In the genomic region with DNA sequence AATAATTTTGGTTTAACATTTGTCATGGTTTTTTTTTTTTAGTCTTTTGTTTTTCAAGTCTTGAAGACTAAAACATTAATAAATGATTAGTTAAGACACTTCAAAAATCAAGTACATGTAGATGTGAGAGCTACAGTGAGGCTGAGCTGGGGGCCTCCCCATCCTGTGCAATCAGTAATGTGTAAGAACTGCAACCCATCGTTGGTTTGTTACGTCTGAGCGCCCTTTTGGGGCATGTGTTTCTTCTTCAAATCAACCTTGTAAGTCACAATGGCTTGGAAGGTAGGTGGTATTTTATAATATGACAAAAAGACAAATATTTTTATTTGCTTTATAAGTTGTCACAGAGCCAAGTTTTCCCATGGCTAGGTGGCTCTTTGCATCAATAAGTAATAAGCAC, we compare ENCODE assay signal across 20 mouse cellular contexts.
"Had no signal": no experiment of that assay in that cellular context is flagged by ENCODE, and none has a peak within 500 bp of the region (broad histone marks: within the 10 kb centered on the region; RNA-seq: fewer than 3 reads in every experiment).

No protein-coding gene starts in this region.

- DNase-seq: gastrocnemius, adult 2 months; gastrocnemius, postnatal 10 days; gastrocnemius, postnatal 25 days; heart, adult 18-20 months; heart, postnatal 10 days; kidney, adult 11 months; kidney, adult 2 months; kidney, adult 9 months; kidney, postnatal 14 days; kidney, postnatal 36 days; layer of hippocampus, adult 9-11 months; layer of hippocampus, postnatal 36 days; left cerebral cortex, postnatal 4 days had no signal

- H3K27me3 ChIP-seq: heart, embryonic 12.5 days; hindbrain, embryonic 13.5 days; hindbrain, embryonic 15.5 days; kidney, embryonic 15.5 days; limb, embryonic 13.5 days; limb, embryonic 15.5 days; liver, embryonic 12.5 days had no signal
